Mouse (Mus musculus) left cerebral cortex, adult 6 months (tissue): ENCODE measurements around the gene Sc5d. TPM values are rescaled to one million over a fixed set of nuclear protein-coding genes. Genes with fewer than 3 reads are reported as not detected.

Experiments used
- long read RNA-seq, 2 experiments: library from polyadenylated mRNA; unstranded; transcript quantifications; one replicate each; pipeline ENCODE4 v2.0.0; 2019 to 2020
- polyA plus RNA-seq: library from polyadenylated mRNA; unstranded; fragments of <200 nt; fragmentation: Nextera tagmentation; gene quantifications from 2 replicates; pipeline ENCODE4 v1.2.3, GENCODE M21; 2021

Sc5d gene
- polyA plus RNA-seq = 53.3 and 66.0 TPM in 2 replicates
- long read RNA-seq, experiment 1, full-length matches to known transcripts = 423 of 471 reads
- long read RNA-seq, experiment 1, partial matches to known transcripts = 29 of 471 reads
- long read RNA-seq, experiment 1, other reads (novel, unspliced or antisense) = 19 of 471 reads
- long read RNA-seq, experiment 2, full-length matches to known transcripts = 92 of 124 reads
- long read RNA-seq, experiment 2, partial matches to known transcripts = 14 of 124 reads
- long read RNA-seq, experiment 2, other reads (novel, unspliced or antisense) = 18 of 124 reads

DNA sequence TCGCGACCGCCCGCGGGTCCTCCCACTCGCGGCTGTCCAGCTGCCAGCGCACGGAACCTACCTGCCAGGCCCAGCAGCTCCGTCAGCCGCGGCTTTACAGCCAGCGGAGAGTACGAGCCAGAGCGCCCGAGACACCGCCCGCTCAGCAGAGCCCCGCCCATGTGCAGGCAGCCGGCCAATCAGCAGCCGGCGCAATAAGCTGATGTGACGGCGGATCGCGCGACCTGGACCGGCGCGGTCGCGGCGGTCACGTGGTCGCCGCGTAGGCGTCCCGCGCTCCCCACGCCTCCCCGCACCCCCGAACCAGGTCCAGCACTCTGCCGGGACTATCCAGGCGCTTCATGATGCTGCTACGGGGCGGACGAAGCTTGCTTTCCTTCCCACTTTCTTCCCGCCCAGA lies at the start of gene Sc5d:
TSS of gene Sc5d (minus strand) at position 112 of the 400 bp plus-strand sequence.

Other genes with a start within 250 kb of the Sc5d start
- 24.6 and 31.6 TPM in 2 replicates for gene Sorl1, start 140.0 kb downstream of the Sc5d start, polyA plus RNA-seq
- gene Tecta, start 135.7 kb upstream of the Sc5d start, polyA plus RNA-seq = 0.06 TPM in 1 of 2 replicates, not detected in the other
- 2.8 and 3.7 TPM in 2 replicates for gene Tbcel, start 243.6 kb upstream of the Sc5d start, polyA plus RNA-seq